Mouse (Mus musculus) lung, postnatal 0 days (tissue): ENCODE results near the gene Shisa7. TPM values are rescaled to one million over a fixed set of nuclear protein-coding genes. Genes with fewer than 3 reads are reported as not detected.
A peak's percentile ranks its signal among the peaks of the same experiment; 100 is the strongest.
"Not testable (repeated sequence)": the region's sequence is repeated elsewhere in the genome, so short reads cannot be mapped to it uniquely, and the experiment has no call there.

Source experiments
- ATAC-seq: fragments of 200-750 bp; cut with Nextera tagmentation; 2 replicates; pipeline ENCODE4 v1.8.0; 2017; ENCODE audit warnings: moderate library complexity
- DNase-seq: peaks from one replicate; pipeline ENCODE4 v3.0.0-alpha.2; 2016; ENCODE audit warnings: low spot score
- H3K27ac ChIP-seq: fragments of 300-500 bp; sonication (generic); 2 replicates; pipeline ENCODE4 v1.5.1; 2014; ENCODE audit warnings: antibody characterized with exemption, mild to moderate bottlenecking, low read length, mixed read lengths
- H3K27me3 ChIP-seq: fragments of 300-500 bp; sonication (generic); replicated peaks from 2 replicates; pipeline ENCODE4 v1.6.1; 2014; ENCODE audit warnings: low read length, mixed read lengths; ENCODE audit not compliant: insufficient read depth
- H3K36me3 ChIP-seq: fragments of 300-500 bp; sonication (generic); 2 replicates; pipeline ENCODE4 v1.6.1; 2014; ENCODE audit warnings: low read length, mixed read lengths; ENCODE audit not compliant: insufficient read depth
- H3K4me1 ChIP-seq: fragments of 300-500 bp; sonication (generic); 2 replicates; pipeline ENCODE4 v1.6.1; 2014; ENCODE audit warnings: antibody characterized with exemption, low read depth, low read length, mixed read lengths; ENCODE audit not compliant: insufficient read depth
- H3K4me2 ChIP-seq: fragments of 300-500 bp; sonication (generic); replicated peaks from 2 replicates; pipeline ENCODE4 v1.6.1; 2014; ENCODE audit warnings: low read depth, mild to moderate bottlenecking, low read length, moderate library complexity, mixed read lengths
- H3K4me3 ChIP-seq: fragments of 300-500 bp; sonication (generic); 2 replicates; pipeline ENCODE4 v1.5.1; 2014; ENCODE audit warnings: low read depth, low read length
- H3K9ac ChIP-seq: fragments of 300-500 bp; sonication (generic); replicated peaks from 2 replicates; pipeline ENCODE4 v1.6.1; 2014; ENCODE audit warnings: low read depth, mild to moderate bottlenecking
- H3K9me3 ChIP-seq: fragments of 300-500 bp; sonication (generic); 2 replicates; pipeline ENCODE4 v1.6.1; 2016; ENCODE audit warnings: low read length, mixed read lengths
- CTCF ChIP-seq: IDR thresholded peaks from 2 replicates; pipeline ENCODE4 v1.5.1; 2016; ENCODE audit warnings: antibody characterized with exemption, mild to moderate bottlenecking
- EP300 ChIP-seq: IDR thresholded peaks from 2 replicates; pipeline ENCODE4 v1.6.1; 2016; ENCODE audit warnings: antibody characterized with exemption, mild to moderate bottlenecking, control low read depth
- WGBS: fragments of 180-500 bp; shearing (Covaris S2); extraction: QIAGEN DNeasy Blood & Tissue Kit; methylation state at CpG from one replicate; pipeline ENCODE4 v1.1.7; 2014; 5-methylcytosine and 5-hydroxymethylcytosine counted together
- polyA plus RNA-seq: library from polyadenylated mRNA; unstranded; fragments of >200 nt; fragmentation: Nextera tagmentation; extraction: Ambion mirVana; gene quantifications from 2 replicates; pipeline ENCODE4 v1.2.1, GENCODE M21; 2015

Gene Shisa7
- 0.43 and 0.51 TPM in 2 replicates for polyA plus RNA-seq

- peaks cover 16% of the 10 kb centered on the region for H3K27me3 ChIP-seq
- H3K9ac ChIP-seq: no peak within 1 kb of the TSS
- H3K27ac ChIP-seq: no peak within 1 kb of the TSS
- DNase-seq: no peak
- peak; percentile 24 for ATAC-seq
- H3K4me3 ChIP-seq: peak within 1 kb of the TSS; percentile 21
- TF ChIP-seq EP300 (no peak), CTCF (no peak)
- no peaks in the 10 kb centered on the region for H3K36me3 ChIP-seq
- no peaks in the 10 kb centered on the region for H3K9me3 ChIP-seq
- H3K4me1 ChIP-seq: 0 out of 2 replicates have a peak, but pooled peaks cover 2% of the 10 kb centered on the region
- H3K4me2 ChIP-seq: peak within 1 kb of the TSS; percentile 58
- under 1% methylated on average over 20 of the region's 41 CpGs for WGBS
Observed at GRCm38 (mm10) chr7:4844245-4844916, at the start of gene Shisa7. TSS of gene Shisa7 (minus strand) at chr7:4844696.

- Histone ChIP-seq H3K4me3 (no peak overlapping the region), H3K4me2 (no peak overlapping the region), H3K27me3 (no peaks in the 10 kb centered on the region), H3K4me1 (no peaks in the 10 kb centered on the region), H3K27ac (no peak overlapping the region), H3K9ac (no peak overlapping the region), H3K36me3 (no peaks in the 10 kb centered on the region), H3K9me3 (no peaks in the 10 kb centered on the region)
- TF ChIP-seq CTCF: no peak
- no peak for TF ChIP-seq EP300
- WGBS: 22% methylated on average over 4 of the region's 4 CpGs
- ATAC-seq (no peak), DNase-seq (no peak)
Observed at GRCm38 (mm10) chr7:4886680-4887079, 42.2 kb upstream of the Shisa7 start.

GRCm38 (mm10) chr7:4879036-4879435 lies 34.5 kb upstream of the Shisa7 start:
- not testable (repeated sequence) for H3K9ac ChIP-seq, DNase-seq, H3K27ac ChIP-seq, ATAC-seq, H3K36me3 ChIP-seq, H3K27me3 ChIP-seq, H3K4me3 ChIP-seq, H3K9me3 ChIP-seq, H3K4me2 ChIP-seq, H3K4me1 ChIP-seq
- 59% methylated on average over 1 of the region's 1 CpGs for WGBS

- H3K36me3 ChIP-seq: no peaks in the 10 kb centered on the region
- ATAC-seq (no peak), DNase-seq (no peak)
- peak overlapping the region; percentile 75; the same call in 1 of the 2 replicates for H3K4me2 ChIP-seq
- no peaks in the 10 kb centered on the region for H3K9me3 ChIP-seq
- no peak overlapping the region for H3K9ac ChIP-seq
- no peaks in the 10 kb centered on the region for H3K27me3 ChIP-seq
- no peak overlapping the region for H3K27ac ChIP-seq
- TF ChIP-seq EP300: no peak
- peak; percentile 49 for TF ChIP-seq CTCF
- peaks cover 5% of the 10 kb centered on the region; the same call in 1 of the 2 replicates for H3K4me1 ChIP-seq
- no peak overlapping the region for H3K4me3 ChIP-seq
Observed at GRCm38 (mm10) chr7:4878186-4878585, 33.7 kb upstream of the Shisa7 start.

GRCm38 (mm10) chr7:4877226-4877625 lies 32.7 kb upstream of the Shisa7 start:
- peak overlapping the region; percentile 64 for H3K9ac ChIP-seq
- ATAC-seq: peak; percentile 27
- H3K4me1 ChIP-seq: peaks cover 5% of the 10 kb centered on the region; the same call in 1 of the 2 replicates
- peak overlapping the region; percentile 54 for H3K4me3 ChIP-seq
- peak; percentile 27 for DNase-seq
- no peaks in the 10 kb centered on the region for H3K9me3 ChIP-seq
- TF ChIP-seq CTCF (no peak), EP300 (no peak)
- 4% methylated on average over 11 of the region's 11 CpGs for WGBS
- peak overlapping the region; percentile 75 for H3K4me2 ChIP-seq
- no peaks in the 10 kb centered on the region for H3K27me3 ChIP-seq
- peak overlapping the region; percentile 84 for H3K27ac ChIP-seq
- no peaks in the 10 kb centered on the region for H3K36me3 ChIP-seq

- peak within 1 kb of the TSS; percentile 54 for H3K4me3 ChIP-seq
- peak within 1 kb of the TSS; percentile 84 for H3K27ac ChIP-seq
- 1% methylated on average over 22 of the region's 22 CpGs for WGBS
- ATAC-seq (peak; percentile 100), DNase-seq (peak; percentile 99)
- H3K9me3 ChIP-seq: no peaks in the 10 kb centered on the region
- peaks cover 5% of the 10 kb centered on the region; the same call in 1 of the 2 replicates for H3K4me1 ChIP-seq
- peak within 1 kb of the TSS; percentile 64 for H3K9ac ChIP-seq
- TF ChIP-seq EP300 (peak; percentile 73), CTCF (no peak)
- H3K4me2 ChIP-seq: peak within 1 kb of the TSS; percentile 75
- no peaks in the 10 kb centered on the region for H3K36me3 ChIP-seq
- no peaks in the 10 kb centered on the region for H3K27me3 ChIP-seq
Observed at GRCm38 (mm10) chr7:4876753-4877221, 32.3 kb upstream of the Shisa7 start, which contains the start of gene Isoc2a. TSS of gene Isoc2a (plus strand) at chr7:4877153.
